Mouse (Mus musculus) cerebellum, adult 18-20 months (tissue): ENCODE measurements around the gene Slc50a1.
A peak's percentile ranks its signal among the peaks of the same experiment; 100 is the strongest.

Experiments
- DNase-seq, 2 experiments: peaks; one replicate each; pipeline ENCODE4 v3.0.0; 2021

Gene Slc50a1

GRCm38 (mm10) chr3:89270051-89270755 is at the start of gene Slc50a1:
Gene Slc50a1, minus strand, starts transcription at chr3:89270570.
- peak; percentile 87 to 89 for DNase-seq

DNA sequence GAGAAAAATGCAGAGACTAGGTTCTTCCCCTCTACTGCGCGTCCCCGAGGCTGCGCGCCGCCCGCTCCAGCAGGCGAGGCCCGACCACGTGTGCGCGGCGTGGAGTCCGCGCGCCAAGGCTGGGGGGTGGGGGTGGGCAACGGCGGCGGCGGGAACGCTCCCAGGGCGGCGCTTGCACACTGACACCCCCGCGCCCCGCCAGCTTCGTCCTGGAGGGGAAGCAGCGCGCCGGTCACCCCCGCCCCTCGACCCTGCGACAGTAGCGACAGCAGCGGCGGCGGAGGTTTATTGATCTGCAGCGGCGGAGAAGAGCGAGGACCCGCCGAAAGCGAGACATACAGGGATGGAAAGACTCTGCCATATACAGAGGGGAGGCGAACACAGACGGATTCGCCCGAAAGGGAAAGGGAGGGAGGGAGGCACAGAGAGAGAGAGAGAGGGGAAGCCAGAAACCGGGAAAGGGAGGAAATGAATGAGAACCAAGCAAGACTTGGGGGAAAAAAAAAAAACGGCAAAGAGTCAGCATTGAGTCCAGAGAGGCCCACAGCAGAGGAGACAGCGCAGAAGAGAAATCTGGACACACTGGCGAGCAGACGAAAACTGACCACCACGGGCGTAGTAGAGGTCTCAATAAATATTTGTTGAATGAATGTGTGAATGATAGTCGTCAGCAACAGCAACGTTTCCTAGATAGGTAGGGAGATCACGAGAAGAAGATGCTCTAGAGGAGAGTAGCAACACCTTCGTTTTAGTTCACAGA is 49.4 kb upstream of the Slc50a1 start:
- DNase-seq: no peak

DNA sequence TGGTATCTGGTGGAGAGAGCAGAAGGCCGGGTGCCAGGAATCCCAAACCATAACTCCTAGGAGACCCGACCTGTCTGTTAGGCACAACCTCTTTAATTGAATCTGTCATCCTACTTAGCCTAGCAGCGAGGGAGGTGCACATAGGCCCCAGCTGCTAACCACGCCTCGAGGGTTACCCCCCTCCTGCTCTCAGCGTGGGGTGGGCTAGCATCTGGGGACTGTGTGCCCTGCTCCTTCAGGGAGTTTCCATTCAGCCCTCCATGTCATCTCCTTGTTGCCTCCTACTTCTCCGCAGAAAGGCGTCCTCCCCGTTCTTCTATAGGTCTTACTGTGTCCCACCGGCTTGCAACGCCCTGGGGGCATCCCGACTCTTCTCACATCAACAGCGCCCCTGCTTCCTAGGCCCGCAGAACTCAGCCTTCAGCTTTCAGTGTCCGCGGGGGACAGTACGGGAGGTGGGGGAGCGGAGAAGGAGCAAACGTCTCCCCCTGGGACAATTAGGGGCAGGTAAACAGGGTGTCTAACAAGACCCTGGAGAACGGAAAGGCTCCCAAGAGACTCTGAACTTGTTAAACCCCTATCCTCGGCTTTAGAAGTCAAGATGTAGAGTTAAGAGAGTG is 48.7 kb upstream of the Slc50a1 start:
- no peak for DNase-seq

DNA sequence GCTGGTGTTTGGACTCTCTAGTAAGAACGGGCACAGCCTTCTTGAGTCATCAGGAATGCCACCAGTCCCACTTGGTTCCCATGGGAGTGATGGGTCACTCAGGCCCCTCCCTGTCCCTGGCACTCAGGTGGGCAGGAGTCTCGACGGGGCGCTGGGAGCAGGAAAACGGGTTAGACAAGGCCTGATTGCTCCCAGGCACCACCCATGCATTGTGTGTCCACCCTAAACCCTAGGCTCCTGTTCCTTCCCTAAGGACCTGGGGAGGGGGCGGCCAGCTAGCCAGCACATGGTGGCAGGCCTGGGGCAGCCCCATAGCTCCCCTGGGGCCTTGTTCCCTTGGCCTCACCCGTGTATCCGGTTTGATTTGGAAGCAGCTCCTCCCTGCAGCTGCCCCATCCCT is 47.9 kb upstream of the Slc50a1 start:
- DNase-seq: no peak

- DNase-seq: no peak
These were observed 46.9 kb upstream of the Slc50a1 start for GRCm38 (mm10) chr3:89317246-89317645.

GRCm38 (mm10) chr3:89316833-89317232 is 46.5 kb upstream of the Slc50a1 start:
- peak; percentile 88 to 92 for DNase-seq

DNA sequence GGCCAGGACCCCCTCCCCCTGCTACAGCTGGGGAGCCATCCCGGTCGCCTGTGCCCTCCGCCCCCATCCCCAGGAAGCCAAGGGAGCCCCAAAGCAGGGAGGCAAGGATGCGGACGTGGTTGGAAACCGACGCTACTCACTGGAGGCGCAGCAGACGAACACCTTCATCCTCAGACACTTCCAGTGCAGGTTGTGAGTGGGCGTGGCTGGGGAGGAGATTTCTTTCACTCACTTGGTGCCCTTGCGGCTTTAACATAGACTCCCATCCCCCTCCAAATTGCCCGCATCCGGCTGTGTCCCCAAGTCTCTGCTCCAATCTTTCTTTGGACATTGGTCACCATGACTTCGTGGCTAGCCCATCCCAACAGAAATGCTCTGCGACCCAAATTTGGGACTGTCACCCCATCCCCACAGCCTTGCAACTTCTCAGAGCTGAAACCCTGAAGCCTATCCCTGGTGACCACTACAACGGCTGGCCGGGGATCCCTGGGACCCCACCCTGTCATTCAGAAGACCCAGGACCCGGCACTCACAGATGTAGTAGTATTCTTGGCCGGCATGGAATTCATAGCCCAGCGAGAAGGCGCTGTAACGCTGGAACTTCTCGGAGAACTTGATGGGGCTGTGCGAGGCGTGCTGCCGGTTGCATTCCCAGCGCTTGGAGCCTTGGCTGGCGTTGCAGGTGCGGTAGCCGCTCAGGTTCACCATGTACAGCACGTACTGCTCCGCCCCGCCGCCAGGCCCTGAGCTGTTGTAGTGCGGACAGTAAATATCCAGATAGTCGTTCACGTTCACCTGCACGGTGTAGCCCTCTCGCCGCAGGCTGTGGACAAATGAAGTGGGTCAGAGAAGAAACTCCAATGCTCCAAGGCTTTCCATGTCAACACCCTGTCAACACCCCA is 45.8 kb upstream of the Slc50a1 start:
- peak in 1 of 2 experiments; percentile 29 for DNase-seq

GRCm38 (mm10) chr3:89315195-89315929 is 45.0 kb upstream of the Slc50a1 start:
- peak; percentile 64 to 81 for DNase-seq

DNA sequence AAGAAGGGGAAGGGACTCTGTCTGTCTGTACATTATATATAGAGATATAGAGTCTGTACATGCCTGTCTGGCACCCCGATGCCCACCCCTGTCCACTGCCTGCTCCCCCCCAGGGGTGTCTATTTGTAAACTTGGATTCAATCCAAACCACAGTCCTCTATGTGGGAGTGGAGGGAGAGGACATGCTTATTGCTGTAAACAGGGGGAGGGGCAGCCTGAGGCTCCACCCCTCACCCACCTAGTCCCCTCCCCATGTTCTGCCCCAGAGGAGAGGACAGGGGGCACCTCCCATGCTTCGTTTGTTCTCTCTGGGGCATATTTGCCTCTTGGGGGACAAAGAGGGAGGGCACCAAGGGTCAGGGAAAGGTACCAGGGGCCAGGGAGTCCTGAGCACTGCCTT is 44.4 kb upstream of the Slc50a1 start:
- DNase-seq: no peak

DNA sequence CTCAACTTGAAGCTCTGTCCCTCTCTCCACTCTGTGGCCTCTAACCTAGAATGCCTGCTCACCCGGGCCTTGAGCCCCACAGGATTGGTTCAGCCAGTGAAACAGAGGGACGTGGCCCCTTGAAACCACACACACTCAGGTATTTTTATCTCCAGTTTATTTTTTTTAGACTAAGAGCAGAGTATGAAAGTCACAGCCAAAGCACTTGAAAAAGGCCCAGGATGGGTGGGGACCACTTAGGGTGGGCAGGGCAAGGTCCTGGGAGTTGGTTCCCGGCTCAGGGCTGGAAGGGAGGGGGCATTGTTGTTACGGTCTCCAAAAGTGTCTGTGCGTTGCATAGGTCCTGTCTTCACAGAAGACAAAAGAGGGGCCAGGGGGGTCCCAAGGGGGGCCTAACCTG is 44.0 kb upstream of the Slc50a1 start:
- no peak for DNase-seq

DNA sequence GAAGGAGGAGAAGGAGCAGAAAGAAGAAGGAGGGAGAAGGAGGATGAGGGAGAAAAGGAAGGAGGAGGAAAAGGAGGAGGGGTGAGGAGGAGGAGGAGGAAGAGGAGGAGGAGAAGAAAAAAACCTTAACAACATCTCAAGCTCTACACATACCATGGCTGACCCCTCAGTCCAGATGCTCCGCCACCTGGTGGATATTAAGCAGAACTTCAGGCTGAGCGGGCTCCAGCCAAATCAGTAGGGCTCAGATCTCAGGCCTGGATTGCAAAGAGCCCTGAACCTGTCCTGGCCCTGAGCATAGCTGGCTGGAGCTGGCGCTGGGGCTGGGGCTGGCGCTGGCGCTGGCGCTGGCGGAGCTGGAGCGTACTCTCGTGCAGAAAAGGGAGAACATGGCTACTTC is 37.7 kb upstream of the Slc50a1 start:
- DNase-seq: peak; percentile 69 to 70

DNA sequence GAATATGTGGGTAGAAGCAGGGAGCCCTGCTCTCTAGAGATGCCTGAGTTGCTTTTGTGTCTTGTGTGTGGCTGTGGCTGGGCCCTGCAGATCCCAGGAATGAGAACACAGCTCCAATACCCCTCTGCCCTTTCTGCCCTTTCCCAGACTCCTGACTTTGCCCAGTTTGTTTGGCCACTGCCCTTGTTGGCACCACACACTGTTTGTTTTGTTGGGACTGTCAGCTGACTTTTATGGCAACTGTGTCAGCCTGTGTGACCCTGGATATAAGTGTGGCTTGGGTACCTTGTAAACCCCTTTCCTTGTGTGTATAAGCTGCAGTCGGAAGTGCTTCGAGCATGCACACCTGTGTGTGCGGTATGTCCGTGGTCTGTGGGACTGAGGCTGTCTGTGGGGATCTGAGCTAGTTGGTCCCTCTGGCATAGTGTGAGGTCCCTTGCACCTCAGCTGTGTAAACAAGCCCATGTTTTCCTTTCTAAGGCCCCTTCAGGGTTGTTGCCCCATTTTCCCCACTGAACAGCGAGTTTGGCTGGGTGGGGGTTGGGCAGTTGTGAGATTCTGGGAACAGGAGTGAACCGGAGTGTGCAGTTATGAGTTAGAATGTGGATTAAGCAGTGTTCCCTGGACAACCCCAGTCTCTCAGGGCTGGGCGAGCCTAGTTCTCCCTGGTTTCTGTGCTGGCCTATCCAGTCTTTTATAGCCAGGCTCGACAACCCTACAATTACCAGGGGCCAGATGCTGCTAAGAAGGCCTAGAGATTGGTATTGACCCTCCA is 35.4 kb upstream of the Slc50a1 start:
- no peak for DNase-seq

DNA sequence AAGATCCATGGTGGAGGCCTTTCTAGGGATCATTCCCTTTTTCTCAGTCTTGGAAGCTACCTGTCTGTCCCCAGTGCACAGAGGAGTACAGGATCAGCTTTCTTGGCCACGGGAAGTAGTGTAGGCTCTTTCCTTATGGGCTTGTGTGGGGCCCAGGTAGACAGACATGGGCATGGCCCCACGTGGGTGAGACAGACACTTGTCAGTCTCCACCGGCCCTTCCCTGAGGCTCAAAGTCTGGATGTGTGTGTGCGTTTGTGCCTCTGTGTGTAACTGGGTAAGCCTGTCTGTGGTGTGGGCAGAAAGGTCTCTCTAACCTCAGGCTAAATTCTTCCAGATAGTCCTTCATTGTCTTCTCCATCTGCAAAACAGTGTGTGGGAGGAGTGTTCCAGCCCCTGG is 34.7 kb upstream of the Slc50a1 start:
- DNase-seq: no peak

- DNase-seq: no peak
These were observed 34.1 kb upstream of the Slc50a1 start for GRCm38 (mm10) chr3:89304440-89304839.

DNA sequence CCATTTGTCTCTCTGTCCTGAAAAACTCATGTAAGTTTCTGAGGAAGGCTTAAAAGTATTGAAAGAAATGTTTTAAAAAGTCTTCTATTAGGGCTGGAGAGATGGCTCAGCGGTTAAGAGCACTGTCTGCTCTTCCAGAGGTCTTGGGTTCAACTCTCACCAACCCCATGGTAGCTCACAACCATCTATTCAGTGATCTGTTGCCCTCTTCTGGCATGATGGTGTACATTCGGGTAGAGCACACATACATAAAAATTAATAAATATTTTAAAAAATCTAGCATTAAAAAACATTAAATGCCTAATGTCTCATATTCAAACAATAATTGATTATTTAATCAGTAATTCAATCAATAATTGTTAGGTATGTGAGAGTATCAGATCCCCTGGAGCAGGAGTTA is 30.1 kb upstream of the Slc50a1 start:
- DNase-seq: no peak

DNA sequence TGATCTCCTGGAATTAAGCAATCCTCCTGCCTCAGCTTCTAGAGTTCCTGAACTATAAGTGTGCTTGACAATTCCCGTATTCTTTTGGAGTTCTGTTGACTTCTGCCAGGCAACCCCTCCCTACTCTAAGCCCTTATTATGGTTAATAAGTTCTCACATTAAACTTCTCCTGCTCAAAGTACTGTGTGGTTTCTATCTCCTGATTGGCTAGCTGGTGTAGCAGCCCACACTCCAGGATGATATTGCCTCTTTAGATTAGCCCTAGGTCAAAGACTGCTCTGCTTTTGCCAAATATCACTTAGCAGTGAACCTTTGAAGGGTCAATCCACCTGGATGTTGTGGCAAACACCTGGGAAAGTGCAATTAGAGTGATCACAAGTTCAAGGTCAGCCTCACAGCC is 29.7 kb upstream of the Slc50a1 start:
- no peak for DNase-seq

DNA sequence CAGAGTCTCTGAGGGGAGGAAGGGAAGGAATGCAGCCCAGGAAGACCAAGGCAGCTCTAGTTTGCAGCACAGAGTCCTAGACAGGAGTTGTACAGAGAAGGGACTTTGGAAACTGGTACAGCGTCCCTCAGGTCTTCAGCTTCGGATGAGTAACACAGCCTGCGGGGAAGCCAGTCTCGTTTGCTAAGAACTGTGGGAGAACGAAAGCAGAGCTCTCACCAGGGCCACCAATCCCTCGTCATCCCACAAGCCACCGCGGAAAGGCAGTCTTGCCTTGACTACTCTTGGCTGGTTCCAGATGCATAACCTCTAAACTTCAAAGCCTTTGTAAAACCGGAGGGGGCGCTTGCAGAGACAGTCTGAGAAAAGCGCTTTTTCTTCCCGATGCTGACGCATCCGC is 29.1 kb upstream of the Slc50a1 start:
- no peak for DNase-seq

DNA sequence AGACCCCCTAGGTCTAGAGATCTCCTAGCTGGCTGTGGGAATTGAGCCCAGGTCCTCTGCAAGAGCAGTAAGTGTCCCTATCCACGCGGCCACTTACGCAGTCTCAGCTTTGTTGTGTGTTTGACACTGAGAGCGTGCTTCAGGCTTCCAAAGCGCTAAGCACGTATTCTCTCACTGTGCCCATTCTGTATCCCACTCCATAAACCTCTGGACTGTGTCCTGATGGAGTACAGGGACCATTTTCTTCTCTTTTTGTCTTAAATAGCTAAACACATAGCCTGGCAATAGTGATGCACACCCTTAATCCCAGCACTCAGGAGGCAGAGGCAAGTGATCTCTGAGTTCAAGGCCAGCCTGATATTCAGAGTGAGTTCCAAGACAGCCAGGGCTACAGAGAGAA is 28.5 kb upstream of the Slc50a1 start:
- no peak for DNase-seq

DNA sequence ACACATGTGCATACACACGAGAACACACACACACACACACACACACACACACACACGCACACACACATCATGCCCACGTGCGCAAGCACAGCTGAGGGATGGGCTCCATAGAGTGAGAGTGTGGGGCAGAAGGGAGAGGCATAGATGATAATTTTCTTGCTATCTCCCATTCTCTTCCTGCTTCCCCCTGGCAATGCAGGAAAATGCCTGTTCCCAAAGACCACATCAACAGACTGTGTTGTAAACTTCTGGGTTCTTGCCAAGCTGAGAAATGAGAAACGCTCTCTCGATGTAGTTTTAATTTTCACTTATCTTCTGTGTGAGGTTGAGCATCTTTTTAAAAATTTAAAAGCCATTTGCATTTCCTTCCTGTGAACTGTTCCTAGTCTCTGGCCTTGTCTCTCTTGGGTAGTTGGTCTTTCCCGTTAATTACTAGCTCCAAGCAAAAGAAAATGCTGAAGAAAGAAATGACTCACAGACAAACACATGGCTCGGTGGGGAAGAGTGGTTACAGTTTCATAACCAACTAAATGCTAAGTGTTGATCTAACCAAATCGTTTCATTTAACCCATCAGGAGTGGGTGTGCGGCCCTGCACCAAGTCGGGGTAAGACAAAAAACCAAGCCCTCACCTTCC is 26.5 kb upstream of the Slc50a1 start:
- no peak for DNase-seq

- no peak for DNase-seq
These were observed 25.4 kb upstream of the Slc50a1 start for GRCm38 (mm10) chr3:89295685-89296230.

GRCm38 (mm10) chr3:89294195-89294594 is 23.8 kb upstream of the Slc50a1 start:
- no peak for DNase-seq
